ENCODE assay signal across 23 mouse cellular contexts in the genomic region with DNA sequence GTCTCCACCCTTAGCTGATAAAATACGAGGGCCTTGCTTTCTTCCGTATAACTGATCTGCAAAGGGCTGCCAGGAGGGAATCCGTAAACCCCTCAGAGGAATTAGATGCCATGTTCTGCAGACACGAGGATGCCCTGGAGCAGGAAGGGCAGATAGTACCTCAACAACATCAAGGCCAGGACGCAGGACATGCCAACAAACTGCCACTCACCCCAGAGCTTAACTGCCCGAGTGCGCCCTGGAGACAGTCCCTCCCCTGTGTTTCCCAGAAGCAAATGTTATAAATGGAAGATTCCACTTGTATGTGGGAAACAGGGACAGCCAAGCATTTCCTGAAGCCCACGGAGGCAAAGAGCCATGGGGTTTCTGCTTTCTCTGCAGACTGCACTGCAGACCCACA.
A peak's percentile ranks its signal among the peaks of the same experiment; 100 is the strongest.
DNase-seq lines count a peak whose midpoint lies in the region; ATAC-seq and TF ChIP-seq lines count a peak whose summit lies in the region.
"Had no signal": no experiment of that assay in that cellular context is flagged by ENCODE, and none has a peak within 500 bp of the region (broad histone marks: within the 10 kb centered on the region; RNA-seq: fewer than 3 reads in every experiment).

No protein-coding gene starts in this region.

- no peaks in the 10 kb centered on the region for H3K27me3 ChIP-seq in CH12.LX (replicated peaks)

- no peaks in the 10 kb centered on the region; the same call in 1 of the 2 replicates for H3K79me2 ChIP-seq in CH12.LX (replicated peaks; ENCODE audit: control insufficient read depth, extremely low read depth, insufficient read depth, poor library complexity, severe bottlenecking)

- TF ChIP-seq RAD21 in CH12.LX (IDR thresholded peaks at IDR 0.05; ENCODE audit: low read depth, low read length), result no peak

- no peak for TF ChIP-seq POLR2A in CH12.LX (IDR thresholded peaks at IDR 0.05; ENCODE audit: low read depth, low read length)

- DNase-seq in CH12.LX (ENCODE audit: extremely low read depth), result no peak
- DNase-seq in adrenal gland, adult 8-10 months, result peak; percentile 45
- DNase-seq in adrenal gland, postnatal 25 days, result peak; percentile 10
- DNase-seq in layer of hippocampus, adult 9-11 months, result no peak
- DNase-seq in urinary bladder, adult 2 months (ENCODE audit: low spot score), result no peak
- DNase-seq: cerebellum, adult 11-12 months; cerebellum, adult 8-10 months; cerebellum, postnatal 36 days; embryo, embryonic 11 days; gastrocnemius, postnatal 25 days; heart, adult 18-20 months had no signal

- dilution Hi-C loops in CH12.LX (cut with MboI; ENCODE audit: extremely low pct_ligation_motif_present, extremely low pct_unique_long_range_greater_than_20kb, low sequenced_read_pairs), result no loop called here

- H3K4me1 ChIP-seq in CH12.LX (ENCODE audit: control insufficient read depth in 1 of 2, insufficient read depth in 2 of 2), result peaks cover 9 to 57% of the 10 kb centered on the region in 2 experiments
- H3K4me1 ChIP-seq: embryonic facial prominence, embryonic 13.5 days; forebrain, embryonic 15.5 days had no signal

- no peak for TF ChIP-seq CTCF in CH12.LX (conservative IDR thresholded peaks at IDR 0.05 in 1 of 2, IDR thresholded peaks at IDR 0.05 in 1 of 2; ENCODE audit: low read depth in 2 of 2, low read length in 2 of 2)

- no peaks in the 10 kb centered on the region for H3K9me3 ChIP-seq in CH12.LX (replicated peaks; ENCODE audit: low read length)
- H3K9me3 ChIP-seq: embryonic facial prominence, embryonic 10.5 days; embryonic facial prominence, embryonic 13.5 days; forebrain, embryonic 12.5 days; forebrain, embryonic 15.5 days; hindbrain, embryonic 12.5 days; hindbrain, embryonic 15.5 days had no signal

- TF ChIP-seq EP300 in CH12.LX (IDR thresholded peaks at IDR 0.05; ENCODE audit: low read length), result no peak

- H3K27ac ChIP-seq in CH12.LX (ENCODE audit: insufficient read depth, low read depth), result peak overlapping the region; percentile 90; the same call in 1 of the 2 replicates
- H3K27ac ChIP-seq: embryonic facial prominence, embryonic 10.5 days; embryonic facial prominence, embryonic 13.5 days; forebrain, embryonic 12.5 days; forebrain, embryonic 15.5 days; hindbrain, embryonic 12.5 days; hindbrain, embryonic 15.5 days had no signal

- ATAC-seq in megakaryocyte progenitor cell, adult 5-6 weeks (replicated peaks; ENCODE audit: poor library complexity), result no peak
- ATAC-seq: activated CD4-positive, CD25-positive, alpha-beta regulatory T cell, adult 4 months; CD4-positive, CD25-positive, alpha-beta regulatory T cell, adult 4 months; forebrain, embryonic 15.5 days; intestine, postnatal 0 days had no signal

- in situ Hi-C loops in CH12.LX (cut with MboI; ENCODE audit: low pct_ligation_motif_present, low pct_unique_long_range_greater_than_20kb, low sequenced_read_pairs), result loop anchor here (25.0 kb wide), 1 partner anchor 346 kb away; no protein-coding TSS in a partner anchor

- H3K9ac ChIP-seq in CH12.LX (ENCODE audit: insufficient read depth, low read depth), result no peak overlapping the region
- H3K9ac ChIP-seq: embryonic facial prominence, embryonic 13.5 days; forebrain, embryonic 12.5 days; forebrain, embryonic 15.5 days; hindbrain, embryonic 12.5 days; hindbrain, embryonic 15.5 days had no signal

- no peak overlapping the region for H3K4me3 ChIP-seq in CH12.LX (replicated peaks in 1 of 3; ENCODE audit: low read depth in 2 of 3, low read length in 2 of 3, poor library complexity in 1 of 3)
- H3K4me3 ChIP-seq: embryonic facial prominence, embryonic 10.5 days; embryonic facial prominence, embryonic 13.5 days; erythroblast, embryonic 14.5 days; forebrain, embryonic 12.5 days; forebrain, embryonic 15.5 days; hindbrain, embryonic 12.5 days; hindbrain, embryonic 15.5 days had no signal

- peaks cover 44 to 84% of the 10 kb centered on the region in 2 experiments for H3K36me3 ChIP-seq in CH12.LX (replicated peaks in 1 of 2; ENCODE audit: control insufficient read depth in 1 of 2, insufficient read depth in 1 of 2, low read length in 1 of 2)
- H3K36me3 ChIP-seq: embryonic facial prominence, embryonic 10.5 days; embryonic facial prominence, embryonic 13.5 days; forebrain, embryonic 12.5 days; forebrain, embryonic 15.5 days; hindbrain, embryonic 12.5 days; hindbrain, embryonic 15.5 days had no signal

- no peak overlapping the region for H3K4me2 ChIP-seq in CH12.LX (ENCODE audit: insufficient read depth, low read depth, poor library complexity, severe bottlenecking)
- H3K4me2 ChIP-seq: embryonic facial prominence, embryonic 13.5 days; forebrain, embryonic 12.5 days; forebrain, embryonic 15.5 days; heart, embryonic 11.5 days; hindbrain, embryonic 12.5 days; hindbrain, embryonic 15.5 days had no signal

TF ChIP-seq in CH12.LX, 34 proteins besides CTCF, POLR2A, EP300 and RAD21:
- TF ChIP-seq HCFC1 (IDR thresholded peaks at IDR 0.05; ENCODE audit: low read depth, low read length) (no peak), CHD2 (IDR thresholded peaks at IDR 0.05; ENCODE audit: low read length) (no peak), ETS1 (conservative IDR thresholded peaks at IDR 0.05; ENCODE audit: low read depth, low read length) (no peak), E2F4 (IDR thresholded peaks at IDR 0.05; ENCODE audit: insufficient replicate concordance, low read depth, low read length) (no peak), USF2 (conservative IDR thresholded peaks at IDR 0.05; ENCODE audit: low read depth, low read length) (no peak), BHLHE40 (IDR thresholded peaks at IDR 0.05; ENCODE audit: low read depth, low read length) (no peak), ELF1 (IDR thresholded peaks at IDR 0.05; ENCODE audit: low read depth, low read length) (no peak)

Comparison
In these comparisons a context has a peak if more than half of its experiments do, and no peak if none do; other contexts are left out.
1. DNase-seq: peak in adrenal gland, adult 8-10 months (single experiment) and adrenal gland, postnatal 25 days (single experiment); none in CH12.LX (single experiment), layer of hippocampus, adult 9-11 months (single experiment) and urinary bladder, adult 2 months (single experiment).